Mouse (Mus musculus): ENCODE results near the gene Sept1. TPM values are rescaled to one million over a fixed set of nuclear protein-coding genes. Genes with fewer than 3 reads are reported as not detected.

The Sept1 gene
- polyA plus RNA-seq, 1 experiment from 2014 or later: 12.3 TPM

- H3K27me3 ChIP-seq (replicated peaks; ENCODE audit: control insufficient read depth, insufficient read depth, low read length): no peaks in the 10 kb centered on the region
- H3K9me3 ChIP-seq (ENCODE audit: control insufficient read depth, low read length): no peaks in the 10 kb centered on the region
- peak within 1 kb of the TSS; percentile 99 for H3K4me2 ChIP-seq (ENCODE audit: low read length)
- peak within 1 kb of the TSS; percentile 97 for H3K4me3 ChIP-seq (ENCODE audit: low read length)
- peak within 1 kb of the TSS; percentile 94 for H3K9ac ChIP-seq (ENCODE audit: low read depth, low read length)
- H3K27ac ChIP-seq (ENCODE audit: low read depth, low read length): peak within 1 kb of the TSS; percentile 85
- peak; percentile 97 for ATAC-seq
- peaks cover 25% of the 10 kb centered on the region for H3K4me1 ChIP-seq (ENCODE audit: control insufficient read depth, insufficient read depth, low read depth, low read length)
- WGBS: under 1% methylated on average over 40 of the region's 44 CpGs
- H3K36me3 ChIP-seq (ENCODE audit: control insufficient read depth, insufficient read depth, low read length): no peaks in the 10 kb centered on the region
Observed at GRCm38 (mm10) chr7:127208553-127209438, 24.1 kb downstream of the Sept1 start, which contains the start of gene Mylpf. Gene Mylpf, plus strand, starts transcription at chr7:127208890.

- Histone ChIP-seq H3K9me3 (ENCODE audit: control insufficient read depth, low read length) (no peaks in the 10 kb centered on the region), H3K36me3 (ENCODE audit: control insufficient read depth, insufficient read depth, low read length) (peaks cover 1% of the 10 kb centered on the region), H3K27me3 (replicated peaks; ENCODE audit: control insufficient read depth, insufficient read depth, low read length) (no peaks in the 10 kb centered on the region), H3K4me2 (ENCODE audit: low read length) (peak within 1 kb of the TSS; percentile 99), H3K4me1 (ENCODE audit: control insufficient read depth, insufficient read depth, low read depth, low read length) (peaks cover 25% of the 10 kb centered on the region), H3K4me3 (ENCODE audit: low read length) (peak within 1 kb of the TSS; percentile 97), H3K27ac (ENCODE audit: low read depth, low read length) (peak within 1 kb of the TSS; percentile 85), H3K9ac (ENCODE audit: low read depth, low read length) (peak within 1 kb of the TSS; percentile 94)
- no CpG with 5 or more reads among the region's 44 CpGs for WGBS
- peak; percentile 3; the same call in 1 of the 2 replicates for ATAC-seq
Observed at GRCm38 (mm10) chr7:127208295-127208552, 24.7 kb downstream of the Sept1 start, which contains the start of gene Tbc1d10b. Gene Tbc1d10b, minus strand, starts transcription at chr7:127208468.

GRCm38 (mm10) chr7:127207374-127208294, 25.3 kb downstream of the Sept1 start:
- H3K4me1 ChIP-seq (ENCODE audit: control insufficient read depth, insufficient read depth, low read depth, low read length): peaks cover 25% of the 10 kb centered on the region
- WGBS: under 1% methylated on average over 53 of the region's 53 CpGs
- no peaks in the 10 kb centered on the region for H3K27me3 ChIP-seq (replicated peaks; ENCODE audit: control insufficient read depth, insufficient read depth, low read length)
- peak overlapping the region; percentile 97 for H3K4me3 ChIP-seq (ENCODE audit: low read length)
- peak overlapping the region; percentile 83 for H3K27ac ChIP-seq (ENCODE audit: low read depth, low read length)
- peak overlapping the region; percentile 94 for H3K9ac ChIP-seq (ENCODE audit: low read depth, low read length)
- no peak for ATAC-seq
- peak overlapping the region; percentile 99 for H3K4me2 ChIP-seq (ENCODE audit: low read length)
- no peaks in the 10 kb centered on the region for H3K9me3 ChIP-seq (ENCODE audit: control insufficient read depth, low read length)
- H3K36me3 ChIP-seq (ENCODE audit: control insufficient read depth, insufficient read depth, low read length): peaks cover 7% of the 10 kb centered on the region

- Histone ChIP-seq H3K4me3 (ENCODE audit: low read length) (peak overlapping the region; percentile 97), H3K27ac (ENCODE audit: low read depth, low read length) (no peak overlapping the region), H3K27me3 (replicated peaks; ENCODE audit: control insufficient read depth, insufficient read depth, low read length) (no peaks in the 10 kb centered on the region), H3K9me3 (ENCODE audit: control insufficient read depth, low read length) (no peaks in the 10 kb centered on the region), H3K36me3 (ENCODE audit: control insufficient read depth, insufficient read depth, low read length) (peaks cover 9% of the 10 kb centered on the region), H3K9ac (ENCODE audit: low read depth, low read length) (peak overlapping the region; percentile 94), H3K4me1 (ENCODE audit: control insufficient read depth, insufficient read depth, low read depth, low read length) (peaks cover 25% of the 10 kb centered on the region), H3K4me2 (ENCODE audit: low read length) (peak overlapping the region; percentile 99)
- 57% methylated on average over 2 of the region's 2 CpGs for WGBS
- no peak for ATAC-seq
Observed at GRCm38 (mm10) chr7:127206606-127207005, 26.3 kb downstream of the Sept1 start.

GRCm38 (mm10) chr7:127196484-127196883, 36.4 kb downstream of the Sept1 start:
- WGBS: 60% methylated on average over 11 of the region's 11 CpGs
- ATAC-seq: no peak

GRCm38 (mm10) chr7:127195544-127196295, 37.2 kb downstream of the Sept1 start, which contains the start of gene Cd2bp2:
Gene Cd2bp2, minus strand, starts transcription at chr7:127196050.
- peak; percentile 98 for ATAC-seq
- under 1% methylated on average over 51 of the region's 51 CpGs for WGBS

More at GRCm38 (mm10) chr7:127196484-127196883, 36.4 kb downstream of the Sept1 start:
- H3K4me3 ChIP-seq (ENCODE audit: low read length): peak overlapping the region; percentile 71
- no peaks in the 10 kb centered on the region for H3K9me3 ChIP-seq (ENCODE audit: control insufficient read depth, low read length)
- H3K36me3 ChIP-seq (ENCODE audit: control insufficient read depth, insufficient read depth, low read length): peaks cover 56% of the 10 kb centered on the region
- peaks cover 17% of the 10 kb centered on the region for H3K4me1 ChIP-seq (ENCODE audit: control insufficient read depth, insufficient read depth, low read depth, low read length)
- H3K4me2 ChIP-seq (ENCODE audit: low read length): peak overlapping the region; percentile 65
- peak overlapping the region; percentile 67 for H3K9ac ChIP-seq (ENCODE audit: low read depth, low read length)
- H3K27ac ChIP-seq (ENCODE audit: low read depth, low read length): peak overlapping the region; percentile 66
- no peaks in the 10 kb centered on the region for H3K27me3 ChIP-seq (replicated peaks; ENCODE audit: control insufficient read depth, insufficient read depth, low read length)

GRCm38 (mm10) chr7:127194633-127195029, 38.3 kb downstream of the Sept1 start:
- H3K27ac ChIP-seq (ENCODE audit: low read depth, low read length): no peak overlapping the region
- H3K9me3 ChIP-seq (ENCODE audit: control insufficient read depth, low read length): no peaks in the 10 kb centered on the region
- peaks cover 17% of the 10 kb centered on the region for H3K4me1 ChIP-seq (ENCODE audit: control insufficient read depth, insufficient read depth, low read depth, low read length)
- H3K4me2 ChIP-seq (ENCODE audit: low read length): peak overlapping the region; percentile 92
- H3K36me3 ChIP-seq (ENCODE audit: control insufficient read depth, insufficient read depth, low read length): peaks cover 44% of the 10 kb centered on the region
- no peak for ATAC-seq
- peak overlapping the region; percentile 71 for H3K4me3 ChIP-seq (ENCODE audit: low read length)
- peak overlapping the region; percentile 80 for H3K9ac ChIP-seq (ENCODE audit: low read depth, low read length)
- no peaks in the 10 kb centered on the region for H3K27me3 ChIP-seq (replicated peaks; ENCODE audit: control insufficient read depth, insufficient read depth, low read length)
- 91% methylated on average over 7 of the region's 7 CpGs for WGBS

More at GRCm38 (mm10) chr7:127195544-127196295, 37.2 kb downstream of the Sept1 start, which contains the start of gene Cd2bp2:
- no peaks in the 10 kb centered on the region for H3K27me3 ChIP-seq (replicated peaks; ENCODE audit: control insufficient read depth, insufficient read depth, low read length)
- peak within 1 kb of the TSS; percentile 92 for H3K4me2 ChIP-seq (ENCODE audit: low read length)
- H3K9me3 ChIP-seq (ENCODE audit: control insufficient read depth, low read length): no peaks in the 10 kb centered on the region
- H3K4me3 ChIP-seq (ENCODE audit: low read length): peak within 1 kb of the TSS; percentile 71
- peaks cover 17% of the 10 kb centered on the region for H3K4me1 ChIP-seq (ENCODE audit: control insufficient read depth, insufficient read depth, low read depth, low read length)
- H3K27ac ChIP-seq (ENCODE audit: low read depth, low read length): peak within 1 kb of the TSS; percentile 87
- H3K9ac ChIP-seq (ENCODE audit: low read depth, low read length): peak within 1 kb of the TSS; percentile 80
- H3K36me3 ChIP-seq (ENCODE audit: control insufficient read depth, insufficient read depth, low read length): peaks cover 49% of the 10 kb centered on the region

GRCm38 (mm10) chr7:127194011-127194632, 38.8 kb downstream of the Sept1 start:
- Histone ChIP-seq H3K36me3 (ENCODE audit: control insufficient read depth, insufficient read depth, low read length) (peaks cover 41% of the 10 kb centered on the region), H3K27ac (ENCODE audit: low read depth, low read length) (no peak overlapping the region), H3K4me2 (ENCODE audit: low read length) (peak overlapping the region; percentile 92), H3K4me3 (ENCODE audit: low read length) (no peak overlapping the region), H3K4me1 (ENCODE audit: control insufficient read depth, insufficient read depth, low read depth, low read length) (peaks cover 17% of the 10 kb centered on the region), H3K9ac (ENCODE audit: low read depth, low read length) (no peak overlapping the region), H3K9me3 (ENCODE audit: control insufficient read depth, low read length) (no peaks in the 10 kb centered on the region), H3K27me3 (replicated peaks; ENCODE audit: control insufficient read depth, insufficient read depth, low read length) (no peaks in the 10 kb centered on the region)
- no peak for ATAC-seq
- WGBS: 92% methylated on average over 17 of the region's 17 CpGs

Measured in hindbrain, embryonic 16.5 days (tissue).